Mouse (Mus musculus) cerebellum, postnatal 36 days (tissue): ENCODE data around the gene Faiml.

Experiments
- DNase-seq, 2 experiments: peaks; one replicate each; pipeline ENCODE4 v3.0.0; 2021 to 2022; ENCODE audit warnings: mixed read lengths in 2 of 2

Faiml gene

GRCm38 (mm10) chr9:99237139-99237538 is at the start of gene Faiml:
Gene Faiml (minus strand): TSS chr9:99237239.
- DNase-seq = no peak

GRCm38 (mm10) chr9:99258891-99259290 is 21.9 kb upstream of the Faiml start:
- no peak for DNase-seq

- DNase-seq = no peak
Measured at GRCm38 (mm10) chr9:99256821-99257220, 19.8 kb upstream of the Faiml start.

GRCm38 (mm10) chr9:99256206-99256605 is 19.2 kb upstream of the Faiml start:
- DNase-seq = no peak

GRCm38 (mm10) chr9:99253861-99254260 is 16.8 kb upstream of the Faiml start:
- DNase-seq = no peak

GRCm38 (mm10) chr9:99248906-99249305 is 11.9 kb upstream of the Faiml start:
- DNase-seq = no peak

GRCm38 (mm10) chr9:99248304-99248703 is 11.3 kb upstream of the Faiml start:
- DNase-seq = no peak

- peak in 1 of 2 experiments; percentile 20 for DNase-seq
Measured at GRCm38 (mm10) chr9:99243895-99244293, 6.9 kb upstream of the Faiml start.

- peak; percentile 95 to 98 for DNase-seq
Measured at GRCm38 (mm10) chr9:99243190-99243894, 6.3 kb upstream of the Faiml start, which contains the start of gene Cep70. Gene Cep70 (plus strand): TSS chr9:99243367.

GRCm38 (mm10) chr9:99242533-99243189 is 5.6 kb upstream of the Faiml start:
- peak in 1 of 2 experiments; percentile 3 for DNase-seq

GRCm38 (mm10) chr9:99242035-99242434 is 5.0 kb upstream of the Faiml start:
- DNase-seq = peak; percentile 57 to 61

GRCm38 (mm10) chr9:99240571-99240970 is 3.5 kb upstream of the Faiml start:
- DNase-seq = no peak

- no peak for DNase-seq
Measured at GRCm38 (mm10) chr9:99239256-99239655, 2.2 kb upstream of the Faiml start.

- DNase-seq = no peak
Measured at GRCm38 (mm10) chr9:99238276-99238675, 1.2 kb upstream of the Faiml start.

- DNase-seq = no peak
Measured at GRCm38 (mm10) chr9:99229450-99229849, 7.6 kb downstream of the Faiml start.

GRCm38 (mm10) chr9:99224583-99224982 is 12.5 kb downstream of the Faiml start:
- no peak for DNase-seq

- no peak for DNase-seq
Measured at GRCm38 (mm10) chr9:99221636-99222035, 15.4 kb downstream of the Faiml start.

- no peak for DNase-seq
Measured at GRCm38 (mm10) chr9:99217999-99218719, 18.9 kb downstream of the Faiml start.

GRCm38 (mm10) chr9:99216182-99216581 is 20.9 kb downstream of the Faiml start:
- no peak for DNase-seq

GRCm38 (mm10) chr9:99212643-99213042 is 24.4 kb downstream of the Faiml start:
- no peak for DNase-seq

- no peak for DNase-seq
Measured at GRCm38 (mm10) chr9:99183043-99183670, 53.9 kb downstream of the Faiml start.

GRCm38 (mm10) chr9:99182121-99182520 is 54.9 kb downstream of the Faiml start:
- no peak for DNase-seq

- no peak for DNase-seq
Measured at GRCm38 (mm10) chr9:99180272-99180671, 56.8 kb downstream of the Faiml start.
